Mouse (Mus musculus) heart, adult 2 months (tissue): ENCODE results near the gene Prune1. TPM values are rescaled to one million over a fixed set of nuclear protein-coding genes. Genes with fewer than 3 reads are reported as not detected.

Experiments
- DNase-seq, 2 experiments: peaks; one replicate each; pipeline ENCODE4 v3.0.0; 2021
- H3K27ac ChIP-seq: fragments of 200-600 bp; 2 replicates; pipeline ENCODE4 v1.8.1; 2022
- H3K27me3 ChIP-seq: fragments of 200-500 bp; 2 replicates; pipeline ENCODE4 v1.6.1; 2012; ENCODE audit warnings: mild to moderate bottlenecking, low read length, inconsistent platforms, mixed read lengths; ENCODE audit not compliant: control insufficient read depth, insufficient read depth
- H3K36me3 ChIP-seq: fragments of 200-500 bp; 2 replicates; pipeline ENCODE4 v1.6.1; 2012; ENCODE audit warnings: low read length, inconsistent platforms; ENCODE audit not compliant: control insufficient read depth, insufficient read depth
- H3K4me1 ChIP-seq: fragments of 200-500 bp; 2 replicates; pipeline ENCODE4 v1.6.1; 2011; ENCODE audit warnings: low read length; ENCODE audit not compliant: control insufficient read depth, insufficient read depth
- H3K4me3 ChIP-seq: fragments of 200-600 bp; 2 replicates; pipeline ENCODE4 v1.8.1; 2022
- H3K79me2 ChIP-seq: fragments of 200-500 bp; replicated peaks from 2 replicates; pipeline ENCODE4 v1.6.1; 2012; ENCODE audit warnings: mild to moderate bottlenecking, inconsistent platforms, low read length, moderate library complexity, mixed read lengths; ENCODE audit not compliant: control insufficient read depth, insufficient read depth
- H3K9ac ChIP-seq: fragments of 200-500 bp; 2 replicates; pipeline ENCODE4 v1.6.1; 2012; ENCODE audit warnings: low read depth, mild to moderate bottlenecking, control low read depth, inconsistent platforms, low read length, mixed read lengths
- CTCF ChIP-seq: fragments of 200-600 bp; IDR thresholded peaks from 2 replicates; pipeline ENCODE4 v1.8.1; 2022; ENCODE audit warnings: antibody characterized with exemption, mild to moderate bottlenecking, moderate library complexity
- EP300 ChIP-seq: fragments of 200-500 bp; IDR thresholded peaks from 2 replicates; pipeline ENCODE4 v1.6.1; 2011; ENCODE audit warnings: low read depth, low read length, control low read depth; ENCODE audit not compliant: insufficient read depth
- POLR2A ChIP-seq: fragments of 200-500 bp; IDR thresholded peaks from 2 replicates; pipeline ENCODE4 v1.6.1; 2011; ENCODE audit warnings: mild to moderate bottlenecking, low read depth, low read length, control low read depth; ENCODE audit not compliant: insufficient read depth
- WGBS: fragments of 180-500 bp; shearing (Covaris S2); methylation state at CpG from one replicate; pipeline ENCODE4 v1.1.7; 2018; 5-methylcytosine and 5-hydroxymethylcytosine counted together
- intact Hi-C: fragments of 180-260 bp; cut with DNase I; formaldehyde crosslinking; loops from one replicate; pipeline ENCODE4 v1.15.1; 2025
- polyA plus RNA-seq: library from polyadenylated mRNA; depleted of rRNA; stranded (reverse); fragments of >200 nt; gene quantifications from 2 replicates; pipeline ENCODE4 v1.2.3, GENCODE M21; 2012
- total RNA-seq, 2 experiments: library from RNA; stranded (reverse); gene quantifications; 2 replicates each; pipeline ENCODE4 v1.2.3; 2021

The Prune1 gene
- total and polyA plus RNA-seq, 3 experiments = 23.4 to 28.4 (median 26.1) TPM

DNA sequence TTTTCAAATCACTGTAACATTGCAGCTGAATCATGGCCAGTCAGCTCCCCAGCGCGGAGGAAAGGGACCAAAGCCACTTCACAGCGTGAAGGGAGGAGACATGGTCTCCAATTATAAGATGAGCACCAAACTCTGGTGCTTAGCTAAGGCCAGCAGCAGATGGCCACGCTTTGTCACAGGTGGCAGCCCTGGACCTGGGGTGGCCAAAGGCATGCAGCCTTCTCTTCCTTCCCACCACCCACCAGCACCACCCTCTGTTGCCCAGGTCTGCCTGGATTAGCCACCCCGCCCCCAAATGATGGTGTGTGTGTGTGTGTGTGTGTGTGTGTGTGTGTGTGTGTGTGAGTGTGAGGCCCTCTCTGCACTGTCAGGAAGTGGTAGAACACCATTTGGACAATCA, 8.4 kb downstream of the Prune1 start:
- H3K4me3 ChIP-seq = no peak overlapping the region
- H3K79me2 ChIP-seq = no peaks in the 10 kb centered on the region
- no peak for DNase-seq
- intact Hi-C loops = no loop called here
- TF ChIP-seq CTCF (no peak), EP300 (no peak), POLR2A (no peak)
- no peaks in the 10 kb centered on the region for H3K36me3 ChIP-seq
- 80% methylated on average over 5 of the region's 5 CpGs for WGBS
- H3K4me1 ChIP-seq = peaks cover 3% of the 10 kb centered on the region; the same call in 1 of the 2 replicates
- H3K27me3 ChIP-seq = no peaks in the 10 kb centered on the region
- no peak overlapping the region for H3K27ac ChIP-seq
- H3K9ac ChIP-seq = no peak overlapping the region

DNA sequence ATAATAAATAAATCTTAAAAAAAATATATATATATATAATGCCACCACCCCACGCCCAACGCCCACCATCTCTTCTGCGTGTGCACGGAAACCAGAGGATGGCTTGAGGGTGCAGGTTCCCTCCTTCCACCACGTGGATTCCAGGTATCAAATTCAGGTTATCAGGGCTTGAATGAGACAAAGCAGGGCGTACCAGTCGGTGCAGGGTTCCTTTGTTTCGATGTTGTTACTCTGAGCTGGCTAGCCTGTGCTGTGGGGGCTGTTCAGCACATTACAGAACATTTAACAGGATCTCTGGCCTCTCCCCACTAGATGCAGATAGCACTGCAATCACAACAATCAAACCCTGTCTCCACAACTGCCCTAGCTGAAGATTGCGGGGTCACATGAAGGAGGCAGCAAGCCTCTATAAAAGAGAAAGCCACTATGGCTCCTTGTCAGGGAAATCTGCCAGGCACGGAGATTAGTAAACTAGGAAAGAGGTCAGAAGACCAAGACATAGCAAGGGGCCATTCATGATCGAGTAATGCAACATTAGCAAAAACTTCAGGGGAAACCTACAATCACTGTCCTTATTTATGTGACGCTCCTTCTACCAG, 11.0 kb downstream of the Prune1 start:
- TF ChIP-seq CTCF = no peak
- no peak for TF ChIP-seq EP300
- no peak for TF ChIP-seq POLR2A
- no peaks in the 10 kb centered on the region for H3K36me3 ChIP-seq
- H3K27me3 ChIP-seq = no peaks in the 10 kb centered on the region
- H3K9ac ChIP-seq = no peak overlapping the region
- intact Hi-C loops = no loop called here
- H3K4me1 ChIP-seq = 0 out of 2 replicates have a peak, but pooled peaks cover 3% of the 10 kb centered on the region
- no peak overlapping the region for H3K27ac ChIP-seq
- DNase-seq = no peak
- no peak overlapping the region for H3K4me3 ChIP-seq
- WGBS = 76% methylated on average over 12 of the region's 12 CpGs
- H3K79me2 ChIP-seq = no peaks in the 10 kb centered on the region

DNA sequence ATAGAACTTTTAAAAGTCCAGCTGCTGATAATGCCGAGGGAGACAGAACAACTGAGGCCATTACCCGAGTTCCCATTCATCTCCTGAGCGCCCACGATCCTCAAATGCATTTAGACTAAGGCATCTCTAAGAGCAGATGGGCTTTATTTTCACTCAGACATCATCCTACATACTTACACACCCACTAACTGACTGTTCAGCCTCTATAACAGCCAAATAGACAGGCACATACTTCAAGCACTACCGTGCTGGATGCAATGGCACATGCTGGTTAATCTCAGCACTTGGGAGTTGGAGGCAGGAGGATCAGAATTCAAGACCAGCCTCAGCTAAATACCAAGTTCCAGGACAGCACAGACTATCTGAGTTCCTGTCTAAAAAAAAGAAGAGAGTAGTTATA, 12.1 kb downstream of the Prune1 start:
- no peak for DNase-seq
- intact Hi-C loops = no loop called here
- TF ChIP-seq EP300 = no peak
- TF ChIP-seq CTCF = no peak
- TF ChIP-seq POLR2A = no peak
- no peaks in the 10 kb centered on the region for H3K79me2 ChIP-seq
- no peak overlapping the region for H3K4me3 ChIP-seq
- H3K9ac ChIP-seq = no peak overlapping the region
- 0 out of 2 replicates have a peak, but pooled peaks cover 3% of the 10 kb centered on the region for H3K4me1 ChIP-seq
- WGBS = 71% methylated on average over 5 of the region's 5 CpGs
- no peak overlapping the region for H3K27ac ChIP-seq
- H3K36me3 ChIP-seq = no peaks in the 10 kb centered on the region
- H3K27me3 ChIP-seq = no peaks in the 10 kb centered on the region

DNA sequence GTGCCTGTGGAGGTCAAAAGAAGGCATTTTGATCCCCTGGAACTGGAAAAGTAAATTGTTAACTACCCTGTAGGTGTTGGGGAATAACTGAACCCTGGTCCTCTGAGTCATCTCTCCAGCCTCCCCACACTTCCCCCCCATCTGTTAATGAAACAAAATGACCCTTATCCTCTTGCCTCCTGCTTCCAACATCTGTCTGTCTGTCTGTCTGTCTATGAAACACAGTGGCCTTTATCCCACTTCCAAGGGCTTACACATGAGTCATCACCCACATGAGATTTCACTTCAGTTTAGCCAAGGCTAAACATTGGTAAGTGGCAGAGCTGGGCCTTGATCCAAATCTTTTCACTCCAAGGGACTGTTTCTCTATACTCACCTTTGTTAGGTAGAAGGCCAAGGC, 14.0 kb downstream of the Prune1 start:
- Histone ChIP-seq H3K9ac (no peak overlapping the region), H3K27me3 (no peaks in the 10 kb centered on the region), H3K36me3 (no peaks in the 10 kb centered on the region), H3K27ac (no peak overlapping the region), H3K4me3 (no peak overlapping the region), H3K79me2 (no peaks in the 10 kb centered on the region), H3K4me1 (0 out of 2 replicates have a peak, but pooled peaks cover 3% of the 10 kb centered on the region)
- intact Hi-C loops = no loop called here
- no peak for DNase-seq
- no peak for TF ChIP-seq POLR2A
- TF ChIP-seq CTCF = no peak
- TF ChIP-seq EP300 = no peak

DNA sequence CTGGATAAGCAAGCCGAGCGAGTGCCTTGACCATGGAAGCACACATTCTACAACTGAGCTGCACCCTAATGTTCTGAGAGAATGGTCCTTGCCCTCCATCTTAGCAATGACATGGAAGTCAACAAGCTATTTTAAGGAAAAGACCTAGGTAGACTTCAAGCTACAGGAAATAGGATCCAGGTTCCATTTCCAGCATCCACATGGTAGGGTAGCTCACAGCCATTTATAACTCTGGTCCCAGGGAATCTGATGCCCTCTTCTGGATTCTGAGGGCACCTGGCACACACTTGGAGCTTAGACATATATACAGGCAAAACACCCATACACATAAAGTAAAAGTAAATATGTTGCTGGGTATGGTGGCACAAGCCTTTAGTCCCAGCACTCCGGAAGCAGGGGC, 15.8 kb downstream of the Prune1 start:
- Histone ChIP-seq H3K4me3 (no peak overlapping the region), H3K4me1 (0 out of 2 replicates have a peak, but pooled peaks cover 3% of the 10 kb centered on the region), H3K79me2 (no peaks in the 10 kb centered on the region), H3K36me3 (no peaks in the 10 kb centered on the region), H3K9ac (no peak overlapping the region), H3K27me3 (no peaks in the 10 kb centered on the region), H3K27ac (no peak overlapping the region)
- no peak for DNase-seq
- WGBS = 93% methylated on average over 3 of the region's 3 CpGs
- TF ChIP-seq CTCF (no peak), EP300 (no peak)
- intact Hi-C loops = no loop called here

DNA sequence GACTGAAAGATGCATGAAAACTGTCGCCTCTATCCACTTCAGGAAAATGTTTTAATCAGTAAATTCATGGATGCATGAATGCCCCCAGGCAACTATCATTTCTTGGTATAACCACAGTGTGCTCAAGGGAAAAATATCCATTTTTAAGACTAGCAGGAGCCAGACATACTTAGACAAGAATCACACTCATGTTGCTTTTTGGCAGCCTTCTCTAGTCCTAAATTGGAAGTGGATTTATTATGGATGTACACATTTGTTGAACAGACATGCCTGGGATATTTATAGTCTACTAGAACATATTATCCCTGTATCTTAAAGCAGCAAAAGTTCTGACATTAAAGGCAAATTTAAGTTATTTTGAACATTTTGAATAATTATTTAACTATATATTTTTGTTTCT, 17.2 kb downstream of the Prune1 start:
- Histone ChIP-seq H3K4me1 (no peaks in the 10 kb centered on the region), H3K27ac (no peak overlapping the region), H3K36me3 (no peaks in the 10 kb centered on the region), H3K79me2 (no peaks in the 10 kb centered on the region), H3K9ac (no peak overlapping the region), H3K27me3 (no peaks in the 10 kb centered on the region), H3K4me3 (no peak overlapping the region)
- intact Hi-C loops = loop anchor here (5.0 kb wide), 1 partner anchor 72 kb away; no protein-coding TSS in a partner anchor
- DNase-seq = no peak
- TF ChIP-seq POLR2A (no peak), EP300 (no peak), CTCF (no peak)
- WGBS = 88% methylated on average over 1 of the region's 1 CpGs
